Mouse (Mus musculus): ENCODE results near the gene Stbd1. TPM values are rescaled to one million over a fixed set of nuclear protein-coding genes. Genes with fewer than 3 reads are reported as not detected.

Gene Stbd1
- 4.7 and 6.0 TPM in 2 replicates for polyA plus RNA-seq (2012; rRNA removed)

DNA sequence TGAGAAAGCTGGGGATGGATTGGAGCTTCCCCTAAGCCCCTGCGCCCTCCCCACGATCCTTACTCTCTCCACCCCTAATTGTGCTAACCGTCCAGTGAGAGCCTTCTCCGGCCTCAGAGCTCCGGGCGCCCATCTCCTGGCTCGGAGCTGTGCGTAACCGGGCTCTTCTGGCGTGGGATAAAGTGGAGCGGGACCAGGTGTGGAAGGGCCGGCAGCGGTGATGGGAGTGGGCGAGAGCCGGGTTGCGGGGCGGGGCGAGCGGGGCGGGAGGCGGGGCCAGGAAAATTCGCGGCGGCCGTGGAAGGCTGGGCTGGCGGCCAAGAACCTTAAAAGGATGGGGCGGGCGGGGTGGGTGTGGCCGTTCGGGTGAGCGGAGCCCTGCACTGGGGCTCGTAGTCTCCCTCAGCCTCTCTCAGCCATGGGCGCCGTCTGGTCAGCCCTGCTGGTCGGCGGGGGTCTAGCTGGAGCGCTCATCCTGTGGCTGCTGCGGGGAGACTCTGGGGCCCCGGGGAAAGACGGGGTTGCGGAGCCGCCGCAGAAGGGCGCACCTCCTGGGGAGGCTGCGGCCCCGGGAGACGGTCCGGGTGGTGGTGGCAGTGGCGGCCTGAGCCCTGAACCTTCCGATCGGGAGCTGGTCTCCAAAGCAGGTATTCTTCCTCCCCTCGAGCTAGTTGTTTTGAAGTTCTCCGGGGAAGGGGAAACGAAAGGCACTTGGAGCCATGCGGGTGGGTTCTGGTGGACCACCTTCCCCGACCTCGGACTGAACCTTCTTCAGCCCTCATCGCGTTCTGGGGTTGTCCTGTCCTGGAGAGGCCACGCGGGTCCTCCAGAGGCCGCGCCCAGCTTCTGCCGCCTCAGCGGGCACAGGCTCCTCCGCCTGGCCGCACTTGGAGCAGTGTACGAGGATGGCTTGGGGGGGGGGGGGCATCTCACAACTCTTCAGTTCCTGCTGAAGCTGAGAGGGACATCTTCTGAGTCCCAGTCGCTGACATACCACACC, at the start of gene Stbd1:
TSS of gene Stbd1 (plus strand) at position 351 of the 1,000 bp plus-strand sequence.
- Histone ChIP-seq H3K27me3 (replicated peaks; ENCODE audit: control insufficient read depth, insufficient read depth, low read length) (no peaks in the 10 kb centered on the region), H3K4me1 (ENCODE audit: control insufficient read depth, insufficient read depth, low read length) (no peaks in the 10 kb centered on the region; the same call in 1 of the 2 replicates), H3K36me3 (ENCODE audit: control insufficient read depth, insufficient read depth, low read length) (no peaks in the 10 kb centered on the region), H3K4me3 (ENCODE audit: insufficient read depth, low read depth, low read length) (peak within 1 kb of the TSS; percentile 62), H3K27ac (ENCODE audit: insufficient read depth, low read depth, low read length) (no peak within 1 kb of the TSS)
- TF ChIP-seq POLR2A (IDR thresholded peaks at IDR 0.05; ENCODE audit: low read depth, low read length) (no peak), CTCF (conservative IDR thresholded peaks at IDR 0.05; ENCODE audit: insufficient read depth, insufficient read length, low read depth, low read length) (no peak)
- peak; percentile 75 for DNase-seq
- WGBS, result 1% methylated on average over 69 of the region's 69 CpGs

DNA sequence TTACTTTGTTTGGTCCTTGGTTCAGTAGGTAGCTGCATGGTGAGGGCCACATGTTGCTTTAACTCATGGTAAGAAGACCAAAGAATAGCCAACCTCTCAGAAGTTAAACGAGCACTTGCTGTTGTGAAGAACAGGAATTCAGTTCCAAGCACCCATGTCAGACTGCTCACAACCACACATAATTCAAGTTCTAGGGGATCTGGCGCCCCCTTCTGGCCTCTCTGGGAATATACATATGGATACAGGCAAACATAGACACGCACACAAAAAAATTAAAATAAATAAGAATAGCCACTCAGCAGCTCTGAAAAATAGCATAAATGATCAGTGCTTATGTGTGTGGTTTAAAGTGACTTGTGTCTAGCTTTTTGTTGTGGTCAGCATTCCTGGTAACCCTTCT, 48.9 kb upstream of the Stbd1 start:
- H3K36me3 ChIP-seq (ENCODE audit: control insufficient read depth, insufficient read depth, low read length), result no peaks in the 10 kb centered on the region
- no peak overlapping the region for H3K4me3 ChIP-seq (ENCODE audit: insufficient read depth, low read depth, low read length)
- no peak for TF ChIP-seq POLR2A (IDR thresholded peaks at IDR 0.05; ENCODE audit: low read depth, low read length)
- TF ChIP-seq CTCF (conservative IDR thresholded peaks at IDR 0.05; ENCODE audit: insufficient read depth, insufficient read length, low read depth, low read length), result peak; percentile 26; the same call in 1 of the 2 replicates
- 73% methylated on average over 3 of the region's 3 CpGs for WGBS
- no peaks in the 10 kb centered on the region for H3K4me1 ChIP-seq (ENCODE audit: control insufficient read depth, insufficient read depth, low read length)
- no peak for DNase-seq
- no peaks in the 10 kb centered on the region for H3K27me3 ChIP-seq (replicated peaks; ENCODE audit: control insufficient read depth, insufficient read depth, low read length)
- no peak overlapping the region for H3K27ac ChIP-seq (ENCODE audit: insufficient read depth, low read depth, low read length)

DNA sequence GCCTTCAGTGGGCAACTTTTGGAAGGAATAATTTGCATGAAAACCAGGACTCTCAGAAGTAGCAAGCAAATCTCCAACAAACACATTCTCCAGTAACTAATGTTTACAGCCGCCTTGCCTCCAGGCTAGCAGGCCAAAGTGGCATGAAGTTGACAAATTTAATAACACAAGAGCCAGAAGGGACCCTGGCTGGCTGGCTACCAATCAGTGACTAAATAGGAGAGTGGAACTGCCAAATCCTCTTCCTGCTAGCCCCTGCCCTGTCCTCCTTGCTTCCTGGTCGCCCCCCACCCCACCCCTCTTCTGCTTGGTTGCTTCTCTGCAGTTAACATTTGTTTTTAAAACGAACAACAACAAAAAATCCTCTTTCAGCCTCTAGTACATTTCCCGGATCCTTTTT, 48.4 kb upstream of the Stbd1 start:
- Histone ChIP-seq H3K36me3 (ENCODE audit: control insufficient read depth, insufficient read depth, low read length) (no peaks in the 10 kb centered on the region), H3K4me1 (ENCODE audit: control insufficient read depth, insufficient read depth, low read length) (no peaks in the 10 kb centered on the region), H3K4me3 (ENCODE audit: insufficient read depth, low read depth, low read length) (no peak overlapping the region), H3K27me3 (replicated peaks; ENCODE audit: control insufficient read depth, insufficient read depth, low read length) (no peaks in the 10 kb centered on the region), H3K27ac (ENCODE audit: insufficient read depth, low read depth, low read length) (no peak overlapping the region)
- TF ChIP-seq POLR2A (IDR thresholded peaks at IDR 0.05; ENCODE audit: low read depth, low read length), result no peak
- TF ChIP-seq CTCF (conservative IDR thresholded peaks at IDR 0.05; ENCODE audit: insufficient read depth, insufficient read length, low read depth, low read length), result no peak
- 35% methylated on average over 4 of the region's 4 CpGs for WGBS
- DNase-seq, result peak; percentile 15

DNA sequence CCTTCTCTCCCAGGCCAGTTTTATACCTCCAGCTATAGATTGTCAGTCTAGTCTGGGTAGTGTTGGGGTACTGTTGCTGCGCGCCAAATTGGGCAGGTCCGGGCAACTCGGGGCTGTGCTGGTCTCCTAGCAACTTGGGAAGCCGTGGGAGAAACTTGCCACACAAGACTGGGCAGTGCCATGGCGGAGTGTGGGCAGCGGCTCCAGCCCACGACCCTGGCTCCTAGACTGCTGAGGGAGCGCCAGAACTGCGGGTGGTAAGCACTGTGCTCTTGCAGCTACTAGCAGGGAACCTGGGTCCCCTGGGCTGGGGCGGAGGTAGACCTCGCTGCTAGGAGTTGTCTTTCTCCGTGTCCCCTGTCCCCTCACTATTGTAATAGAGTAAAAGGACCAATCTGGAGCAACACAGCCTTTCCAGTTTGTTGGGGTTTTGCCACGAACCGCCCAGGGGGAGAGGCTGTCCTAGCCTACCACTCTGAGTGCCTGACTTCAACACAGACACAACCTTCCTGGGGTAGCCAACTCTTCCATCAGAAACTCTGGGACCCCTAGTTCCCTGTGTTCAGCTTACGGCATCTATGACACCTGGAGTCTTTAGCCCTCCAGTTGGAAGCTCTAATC, 47.8 kb upstream of the Stbd1 start, which contains the start of gene Fam47e:
TSS of gene Fam47e (plus strand) at position 179 of the 621 bp plus-strand sequence.
- Histone ChIP-seq H3K36me3 (ENCODE audit: control insufficient read depth, insufficient read depth, low read length) (no peaks in the 10 kb centered on the region), H3K4me1 (ENCODE audit: control insufficient read depth, insufficient read depth, low read length) (no peaks in the 10 kb centered on the region), H3K27ac (ENCODE audit: insufficient read depth, low read depth, low read length) (no peak within 1 kb of the TSS), H3K4me3 (ENCODE audit: insufficient read depth, low read depth, low read length) (no peak within 1 kb of the TSS), H3K27me3 (replicated peaks; ENCODE audit: control insufficient read depth, insufficient read depth, low read length) (no peaks in the 10 kb centered on the region)
- peak; percentile 13 for DNase-seq
- no peak for TF ChIP-seq CTCF (conservative IDR thresholded peaks at IDR 0.05; ENCODE audit: insufficient read depth, insufficient read length, low read depth, low read length)
- TF ChIP-seq POLR2A (IDR thresholded peaks at IDR 0.05; ENCODE audit: low read depth, low read length), result no peak
- WGBS, result 55% methylated on average over 16 of the region's 16 CpGs

- WGBS, result 100% methylated on average over 1 of the region's 1 CpGs
- Histone ChIP-seq H3K36me3 (ENCODE audit: control insufficient read depth, insufficient read depth, low read length) (no peaks in the 10 kb centered on the region), H3K4me1 (ENCODE audit: control insufficient read depth, insufficient read depth, low read length) (no peaks in the 10 kb centered on the region), H3K27ac (ENCODE audit: insufficient read depth, low read depth, low read length) (no peak overlapping the region), H3K27me3 (replicated peaks; ENCODE audit: control insufficient read depth, insufficient read depth, low read length) (no peaks in the 10 kb centered on the region), H3K4me3 (ENCODE audit: insufficient read depth, low read depth, low read length) (no peak overlapping the region)
- no peak for DNase-seq
- TF ChIP-seq CTCF (conservative IDR thresholded peaks at IDR 0.05; ENCODE audit: insufficient read depth, insufficient read length, low read depth, low read length), result no peak
- TF ChIP-seq POLR2A (IDR thresholded peaks at IDR 0.05; ENCODE audit: low read depth, low read length), result no peak
Measured at GRCm38 (mm10) chr5:92555905-92556304, 46.9 kb upstream of the Stbd1 start.

GRCm38 (mm10) chr5:92557508-92557907, 45.3 kb upstream of the Stbd1 start:
- no peak overlapping the region for H3K27ac ChIP-seq (ENCODE audit: insufficient read depth, low read depth, low read length)
- no peak overlapping the region for H3K4me3 ChIP-seq (ENCODE audit: insufficient read depth, low read depth, low read length)
- no peaks in the 10 kb centered on the region for H3K27me3 ChIP-seq (replicated peaks; ENCODE audit: control insufficient read depth, insufficient read depth, low read length)
- H3K36me3 ChIP-seq (ENCODE audit: control insufficient read depth, insufficient read depth, low read length), result no peaks in the 10 kb centered on the region
- no peaks in the 10 kb centered on the region for H3K4me1 ChIP-seq (ENCODE audit: control insufficient read depth, insufficient read depth, low read length)
- no peak for DNase-seq
- 94% methylated on average over 1 of the region's 1 CpGs for WGBS
- no peak for TF ChIP-seq POLR2A (IDR thresholded peaks at IDR 0.05; ENCODE audit: low read depth, low read length)

GRCm38 (mm10) chr5:92560201-92560600, 42.6 kb upstream of the Stbd1 start:
- Histone ChIP-seq H3K4me3 (ENCODE audit: insufficient read depth, low read depth, low read length) (no peak overlapping the region), H3K36me3 (ENCODE audit: control insufficient read depth, insufficient read depth, low read length) (no peaks in the 10 kb centered on the region), H3K4me1 (ENCODE audit: control insufficient read depth, insufficient read depth, low read length) (no peaks in the 10 kb centered on the region), H3K27me3 (replicated peaks; ENCODE audit: control insufficient read depth, insufficient read depth, low read length) (no peaks in the 10 kb centered on the region), H3K27ac (ENCODE audit: insufficient read depth, low read depth, low read length) (no peak overlapping the region)
- WGBS, result 83% methylated on average over 2 of the region's 2 CpGs
- TF ChIP-seq POLR2A (IDR thresholded peaks at IDR 0.05; ENCODE audit: low read depth, low read length) (no peak), CTCF (conservative IDR thresholded peaks at IDR 0.05; ENCODE audit: insufficient read depth, insufficient read length, low read depth, low read length) (no peak)
- no peak for DNase-seq
